Mouse (Mus musculus): ENCODE measurements at regions not wholly inside any gene's neighbourhood (a gene's known extent, or its start where the extent isn't known, plus 50 kb on each side); places are given as distances from the start of the nearest gene placed in this dataset.
"Not testable (repeated sequence)": the region's sequence is repeated elsewhere in the genome, so short reads cannot be mapped to it uniquely, and the experiment has no call there.

DNA sequence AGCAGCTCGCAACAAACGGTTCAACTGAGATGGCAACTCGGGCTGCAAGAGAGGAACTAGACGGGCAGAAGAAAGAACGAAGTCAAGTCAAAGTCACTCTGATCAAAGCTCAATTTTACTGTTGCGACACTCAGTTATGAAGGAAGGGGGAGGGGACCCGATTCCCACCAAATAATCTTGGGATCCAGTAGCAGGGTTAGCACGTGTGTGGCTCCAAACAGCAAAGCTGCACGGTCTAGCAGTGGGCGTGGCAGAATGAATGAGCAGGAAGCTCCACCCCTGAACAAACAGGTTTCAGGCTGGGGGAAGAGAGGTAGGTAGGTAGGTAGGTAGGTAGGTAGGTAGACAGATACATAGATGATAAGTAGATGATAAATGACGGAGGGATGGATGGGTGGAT, 136.9 kb upstream of the Hes1 start:
- not testable (repeated sequence) for DNase-seq

DNA sequence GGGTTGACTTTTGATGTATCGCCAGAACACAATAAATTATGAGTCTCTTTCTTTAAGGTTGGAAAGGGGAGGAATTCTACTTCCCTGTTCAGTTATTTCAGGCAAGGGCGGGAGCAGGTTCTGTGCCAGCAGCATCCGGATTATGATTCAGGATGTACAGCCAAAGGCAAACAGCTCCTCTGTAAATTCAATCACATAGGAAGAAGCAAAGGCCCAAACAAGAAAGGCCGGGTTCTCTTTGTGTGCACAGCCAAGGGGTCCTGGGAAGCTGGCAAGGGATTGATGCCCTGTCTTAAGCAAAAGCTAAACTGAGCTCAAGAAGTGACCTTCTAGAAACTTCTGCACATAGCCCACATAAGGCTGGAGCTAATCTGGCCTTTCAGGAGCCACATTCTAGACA, 135.9 kb upstream of the Hes1 start:
- no peak for DNase-seq

DNA sequence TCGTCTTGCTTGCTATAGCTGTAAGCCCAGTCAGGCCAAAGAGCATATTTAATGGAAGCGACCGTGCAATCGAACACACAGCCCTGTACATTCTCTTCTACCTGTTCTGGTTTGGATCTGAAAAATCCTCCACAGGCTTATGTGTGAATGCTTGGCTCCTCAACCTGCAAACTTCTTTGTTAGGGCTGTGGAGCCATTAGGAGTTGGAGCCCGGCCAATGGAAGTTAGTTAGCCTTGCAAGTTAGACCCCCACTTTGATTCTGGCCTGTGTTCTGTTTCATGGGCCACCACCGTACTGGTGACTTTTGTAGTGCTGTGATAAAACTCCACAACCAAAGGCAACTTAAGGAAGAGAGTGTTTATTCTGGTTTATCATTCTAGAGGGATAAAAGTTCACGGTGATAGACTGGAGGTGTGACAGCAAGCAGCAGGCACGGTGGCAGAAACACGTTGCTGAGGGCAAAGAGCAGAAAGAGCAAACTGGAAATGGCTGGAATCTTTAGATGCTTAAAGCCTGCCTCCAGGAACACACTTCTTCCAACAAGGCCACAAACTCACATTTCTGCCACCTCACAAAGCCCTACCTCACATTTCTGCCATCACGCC, 132.3 kb upstream of the Hes1 start:
- no peak for DNase-seq

DNA sequence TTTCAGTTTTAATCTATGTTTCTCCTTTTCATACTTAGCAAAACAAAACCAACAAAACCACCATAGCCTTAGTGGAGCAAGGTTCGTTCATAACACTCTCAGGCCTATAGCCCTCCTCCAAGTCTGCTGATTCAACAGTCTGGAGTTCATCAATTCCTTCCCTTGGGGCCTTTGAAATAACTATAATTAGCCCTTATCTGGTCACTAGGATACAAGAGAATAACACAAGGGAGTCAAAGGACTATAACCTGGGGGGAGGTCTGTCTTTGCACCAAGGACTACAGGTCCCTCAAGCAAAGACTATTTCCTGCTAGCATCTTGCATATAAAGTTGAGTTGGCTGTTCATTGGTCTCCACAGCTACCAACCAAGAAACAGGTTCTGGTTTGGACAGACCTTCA, 129.5 kb upstream of the Hes1 start:
- no peak for DNase-seq

DNA sequence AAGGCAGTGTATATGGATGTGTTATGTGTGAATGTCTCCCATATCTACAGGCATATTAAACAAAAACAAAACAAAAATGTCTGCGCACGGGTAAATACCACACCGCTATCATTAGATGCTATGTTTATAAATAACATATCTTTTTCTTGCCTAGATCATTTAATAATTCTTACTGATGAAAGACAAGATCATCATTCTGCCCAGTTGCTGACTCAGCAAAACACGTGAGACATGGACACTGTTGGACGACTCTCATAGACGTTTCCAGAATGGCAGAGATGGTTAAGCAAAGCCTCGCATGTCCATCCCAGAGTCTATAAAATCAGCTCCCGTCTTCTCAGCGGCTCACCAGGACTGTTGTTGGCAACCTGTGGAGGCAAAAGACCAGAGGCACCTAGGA, 125.5 kb upstream of the Hes1 start:
- DNase-seq: no peak

DNA sequence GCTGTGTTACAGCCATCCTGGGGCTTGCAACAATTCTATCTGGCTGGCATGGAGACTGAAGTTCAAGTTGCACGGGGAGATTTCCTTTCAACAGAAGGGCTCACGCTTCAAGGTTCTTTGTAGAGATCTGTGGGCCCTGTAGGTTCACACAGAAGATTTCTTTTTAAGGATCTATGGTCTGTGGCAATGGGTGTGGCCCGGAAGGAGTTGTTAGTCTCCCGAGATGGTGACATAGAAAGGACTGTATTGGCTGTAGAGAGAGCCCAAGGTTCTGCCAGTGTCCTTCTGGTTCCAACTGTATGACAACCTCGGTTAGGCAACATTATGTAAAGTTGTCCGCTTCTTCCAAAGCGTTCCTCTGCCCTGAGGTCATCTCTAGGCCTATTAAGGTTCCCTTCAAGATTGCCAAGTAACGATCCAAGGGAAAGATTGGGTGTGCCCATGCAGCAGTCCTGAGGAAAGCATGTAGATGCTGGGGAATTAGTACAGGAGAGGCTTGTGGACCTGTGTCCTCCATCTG, 124.8 kb upstream of the Hes1 start:
- no peak for DNase-seq

DNA sequence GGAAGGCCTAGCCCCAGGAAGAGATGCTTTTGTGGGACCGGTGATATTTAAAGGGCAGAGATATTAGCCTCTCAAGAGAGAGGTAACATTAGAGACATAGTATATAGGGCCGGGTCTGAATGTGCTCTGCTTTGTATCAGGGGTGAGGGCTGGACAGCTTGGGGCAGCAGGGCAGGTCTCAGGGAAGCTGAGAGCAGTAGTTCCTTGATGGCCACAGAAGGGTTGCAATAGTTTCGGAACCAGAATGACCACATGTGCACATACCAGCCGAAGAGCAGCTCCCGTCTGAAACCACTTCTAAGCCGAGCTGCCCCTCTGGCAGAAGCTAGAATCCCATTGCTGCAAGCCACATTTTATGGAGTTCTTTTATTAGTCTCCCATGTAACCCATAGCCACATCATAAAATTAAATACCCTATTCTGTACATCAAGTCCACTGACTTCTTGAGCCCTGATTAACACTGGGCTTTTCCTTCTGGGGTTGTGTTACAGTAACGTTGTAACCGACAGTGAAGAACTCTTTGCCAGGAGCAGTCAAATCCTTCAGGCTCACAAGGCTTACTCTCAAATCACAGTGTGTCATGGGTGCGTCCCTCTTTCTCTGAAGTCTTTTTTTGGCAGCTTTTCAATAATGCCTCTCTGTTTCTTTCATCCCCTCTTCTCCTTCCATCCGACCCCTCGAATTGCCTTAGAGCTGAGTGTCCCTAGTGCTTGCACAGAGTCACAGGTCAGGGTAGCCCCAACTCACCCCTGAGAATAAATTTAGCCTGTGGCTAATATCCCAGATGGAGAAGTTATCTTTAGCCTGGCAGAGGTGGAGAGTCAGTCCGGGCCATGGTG, 124.1 kb upstream of the Hes1 start:
- DNase-seq: no peak

DNA sequence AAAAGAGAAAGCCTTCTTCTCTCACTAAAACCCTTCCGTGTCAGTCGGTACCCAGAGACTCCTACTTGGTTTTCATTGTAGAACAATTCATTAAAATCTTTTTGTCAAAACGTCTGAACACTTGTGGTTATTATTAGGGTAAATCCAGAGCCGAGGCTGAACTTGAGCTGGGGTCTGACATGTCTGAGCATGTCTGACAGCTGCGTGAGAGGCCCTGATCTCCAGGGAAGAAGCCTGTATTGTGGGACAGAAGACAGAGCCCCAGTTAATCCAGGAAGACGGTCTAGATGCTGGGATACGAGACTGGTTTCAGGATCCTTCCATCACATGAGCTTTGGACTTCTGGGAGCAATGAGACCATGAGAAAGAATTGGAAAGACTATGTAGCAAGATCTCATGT, 122.1 kb upstream of the Hes1 start:
- DNase-seq: no peak

DNA sequence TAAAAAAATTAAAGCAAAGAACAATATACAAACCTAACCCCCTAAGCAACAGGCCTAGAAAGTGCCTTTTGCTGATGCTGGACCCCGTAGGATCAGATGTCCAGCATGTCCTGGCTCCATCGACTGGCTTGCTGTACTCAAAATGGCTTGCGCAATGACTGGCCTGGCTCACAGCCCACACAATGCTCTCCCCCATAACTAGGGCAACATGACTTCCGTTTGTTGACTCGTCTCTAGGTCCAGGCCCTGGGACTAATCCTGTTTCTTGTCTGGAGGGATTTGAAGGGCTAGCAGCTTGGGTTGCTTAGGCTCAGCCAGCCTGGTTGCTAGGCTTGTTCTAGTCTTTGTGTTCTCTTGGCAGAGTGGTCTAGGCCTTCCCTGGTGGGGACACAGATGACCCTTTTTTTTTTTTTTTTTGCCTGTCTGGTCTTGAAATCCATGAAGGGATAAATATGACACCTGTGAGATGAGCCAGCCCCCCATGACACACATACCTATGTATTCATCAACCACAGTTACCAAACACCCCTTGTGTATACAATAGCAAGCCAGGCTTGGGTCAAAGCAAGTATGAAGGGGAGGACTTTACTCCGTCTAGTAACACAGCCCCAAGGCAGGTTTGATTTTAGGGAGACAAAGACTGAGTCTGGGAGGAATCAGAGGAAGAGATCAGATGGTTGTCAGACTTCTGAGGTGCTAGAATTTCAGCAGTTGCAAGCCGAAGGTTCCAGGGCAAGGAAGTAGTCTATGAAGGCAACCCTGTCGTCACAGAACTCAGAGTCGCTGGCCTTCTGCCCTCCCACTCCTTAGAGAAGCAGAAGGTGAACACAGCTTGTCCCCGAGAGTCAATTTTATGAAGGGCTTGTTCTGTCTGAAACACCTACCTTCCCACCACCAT, 120.0 kb upstream of the Hes1 start:
- DNase-seq: peak; percentile 22 to 28

DNA sequence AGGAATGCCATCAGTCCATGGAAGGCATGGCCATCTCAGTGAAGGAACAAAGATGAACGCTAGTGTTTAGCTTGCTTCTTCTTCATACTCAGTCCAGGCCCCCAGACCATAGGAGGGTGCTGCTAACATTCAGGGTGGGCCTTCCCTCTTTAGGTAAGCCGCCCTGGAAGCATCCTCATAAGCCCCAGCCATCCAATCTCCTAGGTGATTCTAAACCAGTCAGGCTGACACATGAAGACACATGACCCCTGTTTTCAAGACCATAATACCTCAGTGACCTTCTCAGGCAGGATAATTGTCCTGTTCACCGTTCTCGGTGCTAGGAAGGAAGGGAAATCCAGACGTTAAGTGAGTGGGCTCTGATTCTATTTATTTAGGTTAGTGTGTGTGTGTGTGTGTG, 119.2 kb upstream of the Hes1 start:
- no peak for DNase-seq

DNA sequence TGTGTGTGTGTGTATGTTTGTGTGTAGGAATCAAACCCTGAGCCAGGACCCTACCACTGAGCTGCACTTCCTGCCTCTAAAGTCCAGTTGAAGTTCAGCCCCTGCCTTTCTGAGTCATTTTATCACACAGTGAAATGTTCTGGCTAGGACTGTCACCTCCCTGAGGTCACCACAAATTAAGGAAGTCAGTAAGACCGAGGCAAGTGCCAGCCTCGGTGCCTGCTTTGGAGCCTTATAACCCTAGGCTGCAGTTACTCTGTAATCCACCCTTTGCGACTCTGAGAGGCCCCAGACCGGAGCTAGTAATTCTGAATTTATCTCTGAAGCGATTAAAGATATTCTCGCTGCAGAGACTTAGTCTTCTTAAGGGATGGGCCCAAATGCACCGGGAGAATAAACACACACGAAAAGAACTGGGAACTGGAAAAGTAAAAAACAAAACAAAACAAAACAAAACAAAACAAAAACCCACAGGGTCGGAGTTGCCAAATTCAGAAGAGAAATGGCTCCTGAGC, 118.8 kb upstream of the Hes1 start:
- DNase-seq: no peak

DNA sequence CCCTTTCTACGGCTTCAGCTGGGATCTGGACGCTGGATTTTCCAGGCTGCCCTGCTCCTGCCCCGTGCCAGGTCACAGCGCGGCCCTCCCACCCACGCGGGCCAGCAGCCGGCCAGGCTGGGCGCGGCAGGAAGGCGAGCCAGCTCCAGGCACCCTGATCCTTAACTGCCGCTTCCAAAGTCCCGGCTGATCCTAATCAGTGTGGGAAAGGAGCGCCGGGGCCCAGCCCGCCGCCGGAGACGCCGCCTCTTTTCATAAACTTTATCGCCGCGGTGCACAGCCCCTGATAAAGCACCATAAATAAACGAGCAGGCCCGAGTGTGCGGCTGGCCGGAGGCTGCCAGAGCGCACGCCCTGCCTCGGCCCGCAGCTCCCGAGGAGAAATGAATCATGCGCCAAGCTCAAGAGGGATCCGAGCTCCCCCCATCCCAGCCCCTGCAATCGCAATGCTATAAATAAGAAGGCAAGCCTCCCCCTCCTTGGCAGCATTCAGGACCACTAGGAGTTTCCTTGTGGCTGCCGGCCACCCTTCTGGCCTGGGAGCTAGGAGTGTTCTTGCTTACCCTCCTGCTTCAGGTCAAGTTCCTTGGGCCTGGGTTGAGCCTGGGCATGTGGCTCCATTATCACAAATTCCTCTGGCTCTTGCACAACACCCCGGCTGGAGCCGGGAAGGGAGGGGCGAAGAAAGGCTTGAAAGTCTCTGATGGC, 118.1 kb upstream of the Hes1 start:
- peak; percentile 7 to 9 for DNase-seq

DNA sequence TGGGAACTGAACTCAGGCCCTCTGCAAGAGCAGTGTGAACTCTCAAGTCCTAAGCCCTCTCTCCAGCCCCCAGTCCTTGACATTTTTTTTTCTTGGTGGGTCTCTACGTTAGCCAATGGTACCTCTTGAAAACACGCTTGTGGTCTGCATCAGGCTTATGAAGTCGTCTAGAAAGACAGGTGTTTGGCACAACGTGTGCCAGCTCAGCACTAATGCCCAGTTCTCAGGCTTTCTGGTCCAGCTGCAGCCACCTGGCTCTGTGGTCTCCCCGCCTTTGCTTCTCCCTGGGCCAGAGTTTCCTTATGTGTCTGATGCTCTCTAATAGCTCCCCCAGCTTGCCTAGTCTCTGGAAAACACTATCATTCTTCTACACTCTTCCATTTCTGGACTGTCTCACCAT, 117.2 kb upstream of the Hes1 start:
- no peak for DNase-seq

DNA sequence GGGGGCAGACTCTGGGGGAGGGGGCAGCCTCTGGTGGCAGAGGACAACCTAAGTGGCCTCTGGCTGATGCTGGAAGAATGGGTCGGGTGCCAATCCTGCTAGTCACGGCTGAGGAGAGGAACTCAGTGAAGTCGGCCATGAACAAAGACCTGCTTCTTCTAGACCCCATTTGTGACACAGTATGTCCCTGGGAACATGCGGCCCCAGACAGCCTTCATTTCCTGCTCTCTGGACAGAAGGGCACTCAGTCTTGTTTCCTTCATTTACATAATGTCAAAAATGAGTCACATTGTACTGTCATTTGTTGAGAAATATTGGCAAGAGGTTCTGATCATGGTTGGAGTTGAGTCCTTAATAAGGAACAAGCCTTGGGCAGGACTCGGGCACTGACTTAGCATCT, 116.5 kb upstream of the Hes1 start:
- DNase-seq: no peak

DNA sequence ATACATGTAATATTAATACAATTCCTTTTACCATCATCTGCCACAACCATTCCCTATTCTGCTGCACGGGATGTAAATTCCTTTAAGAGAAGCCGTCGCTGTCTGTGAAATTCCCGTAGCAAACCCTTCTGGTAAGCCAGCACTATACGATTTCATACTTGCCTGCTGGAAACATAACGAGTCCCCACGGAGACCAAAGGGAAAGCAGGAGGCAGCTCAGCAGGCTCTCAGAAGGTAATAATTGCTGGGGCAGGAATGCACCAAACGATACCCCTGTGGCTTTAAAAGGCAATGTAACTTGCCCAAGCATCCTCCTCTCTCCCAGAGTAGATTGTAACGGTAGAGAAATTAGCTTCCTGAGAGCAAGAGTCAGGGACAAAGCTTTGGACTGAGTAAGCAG, 114.0 kb upstream of the Hes1 start:
- DNase-seq: no peak

DNA sequence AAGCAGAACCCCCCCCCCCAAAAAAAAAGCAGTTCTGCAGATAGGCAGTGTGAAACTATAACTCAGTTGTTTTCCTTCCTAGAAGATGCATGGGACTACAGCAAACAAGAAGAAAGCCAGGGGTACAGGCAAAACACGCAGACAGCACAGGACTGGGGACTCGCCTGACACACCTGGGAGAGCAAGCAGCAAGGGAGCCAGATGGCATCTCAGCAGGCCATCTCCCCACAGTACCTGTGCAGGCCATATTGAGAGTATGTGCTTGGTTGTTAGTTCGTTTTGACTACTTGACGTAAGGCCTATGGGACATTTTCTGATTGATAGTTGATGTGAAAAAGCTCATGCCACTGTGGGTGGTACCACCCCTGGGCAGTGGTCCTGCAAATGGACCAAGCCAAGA, 113.4 kb upstream of the Hes1 start:
- DNase-seq: no peak

DNA sequence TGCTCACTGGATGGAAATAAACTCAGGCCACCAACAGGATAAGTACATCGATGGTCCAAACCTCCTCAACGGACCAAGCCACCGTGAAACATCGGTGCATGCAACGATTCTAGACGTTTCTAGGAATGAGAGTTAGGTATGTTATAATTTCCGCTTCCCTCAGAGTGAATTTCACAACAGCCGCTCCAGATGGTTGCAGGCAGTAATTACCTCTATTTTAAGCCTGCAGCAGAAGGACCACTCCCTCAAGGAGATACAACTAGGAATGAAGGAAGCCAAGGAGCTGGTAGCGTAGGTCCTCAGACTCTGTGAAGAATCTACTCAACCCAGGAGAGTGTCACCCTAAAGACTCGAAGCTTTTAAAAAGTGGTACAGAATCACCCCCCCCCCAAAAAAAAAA, 109.5 kb upstream of the Hes1 start:
- no peak for DNase-seq

DNA sequence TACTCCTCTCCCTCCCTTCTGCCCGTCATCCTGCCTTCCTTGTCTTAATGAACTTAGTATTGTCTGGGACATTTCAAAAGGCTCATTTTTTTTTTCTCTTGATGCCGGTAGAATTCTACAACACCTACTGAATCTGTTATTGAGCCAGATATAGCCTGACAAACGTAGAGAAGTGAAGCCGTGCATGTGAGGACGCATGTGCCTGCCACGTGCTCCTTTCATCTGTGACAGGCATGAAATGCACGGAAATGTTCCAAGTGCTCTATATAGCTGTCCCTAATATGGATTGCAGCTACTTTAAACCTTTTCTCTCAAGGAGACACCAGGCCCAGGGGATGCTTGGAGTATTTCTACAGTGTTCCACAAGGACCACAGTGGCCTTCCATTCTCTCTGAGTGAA, 107.3 kb upstream of the Hes1 start:
- no peak for DNase-seq

DNA sequence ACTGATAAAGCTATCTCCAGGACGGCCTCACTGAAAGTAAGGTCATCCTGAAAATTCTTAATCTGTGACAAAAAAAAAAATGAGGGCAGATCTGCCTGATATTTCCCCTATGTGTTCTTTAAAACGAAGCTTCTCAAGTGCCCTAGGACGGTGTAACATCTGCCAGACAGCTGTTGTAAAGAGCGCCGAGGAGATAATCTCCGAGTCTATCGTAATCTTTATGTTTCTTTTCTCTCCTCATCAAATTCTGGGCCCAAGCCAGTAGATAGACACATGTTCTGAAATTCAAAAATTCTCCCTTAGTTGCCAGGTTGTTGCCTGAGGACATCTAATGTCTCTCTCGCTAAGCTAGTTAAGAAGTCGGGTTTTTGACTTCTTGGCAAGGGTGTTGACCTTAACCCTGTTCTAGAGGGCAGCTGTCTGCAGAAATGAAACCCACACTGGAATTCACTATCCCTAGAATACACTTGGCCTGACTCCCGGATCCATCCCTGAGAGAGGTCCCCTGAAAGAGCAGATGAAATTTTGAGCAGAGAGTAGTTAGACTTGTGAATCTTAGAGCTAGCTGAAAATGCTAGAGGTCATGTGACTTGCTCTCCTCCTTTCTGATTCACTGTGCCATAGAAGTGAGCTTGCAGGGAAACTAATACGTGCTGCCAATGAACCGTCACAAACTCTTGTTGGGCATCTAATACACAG, 104.1 kb upstream of the Hes1 start:
- no peak for DNase-seq

DNA sequence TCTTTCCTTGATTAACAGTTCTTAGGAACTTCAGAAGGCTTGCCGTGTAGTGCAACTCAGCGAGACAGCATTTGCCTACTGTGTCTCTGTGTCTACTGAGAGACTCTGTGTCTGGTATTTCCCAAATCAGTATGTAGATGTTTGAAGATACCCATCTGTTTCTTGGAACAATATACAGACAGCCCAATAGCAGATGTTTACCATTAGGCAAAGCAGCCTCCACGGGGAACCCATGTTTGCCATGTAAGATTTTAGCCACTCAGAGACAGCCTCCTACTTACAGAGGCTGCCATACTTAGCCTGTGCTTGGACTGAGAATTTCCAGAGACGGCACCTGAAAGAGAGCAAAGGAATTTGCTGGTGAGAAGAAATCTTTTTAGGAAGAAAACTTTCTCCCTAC, 100.9 kb upstream of the Hes1 start:
- DNase-seq: no peak

DNA sequence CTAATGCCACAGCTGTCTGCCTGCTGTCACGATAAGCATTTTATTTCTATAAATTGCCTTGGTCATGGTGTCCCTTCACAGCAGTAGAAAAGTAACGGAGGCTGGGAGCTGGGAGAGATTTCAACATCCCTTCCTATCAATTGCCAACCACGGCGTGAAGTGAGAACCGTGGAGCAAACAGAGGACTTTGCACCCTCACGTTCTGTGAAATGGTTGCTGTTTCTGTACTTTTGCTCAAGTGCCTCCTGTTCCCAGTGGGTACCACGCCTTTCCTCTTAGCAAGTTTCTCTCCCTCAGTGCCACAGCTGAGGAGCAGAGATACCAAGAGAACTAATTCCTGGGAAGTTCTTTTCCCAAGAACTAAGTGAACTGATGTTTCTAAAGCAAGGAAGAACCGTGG, 99.6 kb upstream of the Hes1 start:
- DNase-seq: no peak

DNA sequence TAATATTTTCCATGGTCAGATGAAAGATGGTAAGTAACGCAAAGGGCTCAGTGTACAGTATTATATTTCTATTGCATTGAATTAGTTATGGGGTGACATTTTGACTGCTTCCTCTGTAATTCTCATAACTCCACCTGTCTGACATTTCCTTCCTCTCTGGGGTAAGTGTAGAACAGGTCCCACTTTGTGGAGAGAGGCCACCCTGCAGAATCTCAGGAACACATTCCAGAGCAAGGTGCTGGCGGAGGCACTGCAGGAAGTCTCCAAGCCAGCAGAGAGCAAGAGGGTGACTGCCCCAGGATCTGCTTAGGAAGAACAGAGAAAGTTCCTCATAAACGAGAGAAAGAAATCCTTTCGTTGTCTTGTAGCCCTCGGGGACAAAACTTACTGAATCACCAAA, 95.4 kb upstream of the Hes1 start:
- no peak for DNase-seq
